Mouse (Mus musculus) CH12.LX (cell line): ENCODE data around the gene Ankrd11. TPM values are rescaled to one million over a fixed set of nuclear protein-coding genes. Genes with fewer than 3 reads are reported as not detected.

ENCODE experiments used
- DNase-seq: peaks from one replicate; pipeline ENCODE4 v3.0.0-alpha.2; 2013; ENCODE audit errors: extremely low read depth
- H3K27ac ChIP-seq: 2 replicates; pipeline ENCODE4 v1.5.1; 2012; ENCODE audit warnings: low read depth, mild to moderate bottlenecking, control low read depth, moderate library complexity; ENCODE audit not compliant: insufficient read depth
- H3K27me3 ChIP-seq: replicated peaks from 2 replicates; pipeline ENCODE3; 2012; ENCODE audit warnings: inconsistent platforms
- H3K36me3 ChIP-seq, 2 experiments: replicated peaks in 1 of 2; 2 replicates each; pipeline versions ENCODE3 to v1.6.1; 2012; ENCODE audit warnings: inconsistent platforms in 1 of 2, low read length in 1 of 2, mild to moderate bottlenecking in 1 of 2, mixed read lengths in 1 of 2, moderate library complexity in 1 of 2; ENCODE audit not compliant: control insufficient read depth in 1 of 2, insufficient read depth in 1 of 2
- H3K4me1 ChIP-seq, 2 experiments: 2 replicates each; pipeline ENCODE4 v1.6.1; 2012; ENCODE audit warnings: inconsistent platforms in 1 of 2, moderate library complexity in 1 of 2; ENCODE audit not compliant: insufficient read depth in 2 of 2, control insufficient read depth in 1 of 2
- H3K4me2 ChIP-seq: 2 replicates; pipeline ENCODE4 v1.6.1; 2012; ENCODE audit warnings: low read depth, mild to moderate bottlenecking, control low read depth; ENCODE audit not compliant: poor library complexity, insufficient read depth, severe bottlenecking
- H3K4me3 ChIP-seq, 3 experiments: fragments of 150-350 bp in 1 of 3; sonication (generic) in 1 of 3; replicated peaks in 1 of 3; 2 replicates each; pipeline versions ENCODE3 to v1.5.1; 2011 to 2012; ENCODE audit warnings: low read depth in 2 of 3, low read length in 2 of 3, mild to moderate bottlenecking in 2 of 3, moderate library complexity in 2 of 3, control low read depth in 1 of 3, improper control_type of control experiment in 1 of 3, inconsistent platforms in 1 of 3, mixed read lengths in 1 of 3; ENCODE audit not compliant: poor library complexity in 1 of 3
- H3K79me2 ChIP-seq: replicated peaks from 2 replicates; pipeline ENCODE4 v1.6.1; 2012; ENCODE audit warnings: mild to moderate bottlenecking, moderate library complexity; ENCODE audit not compliant: control insufficient read depth, poor library complexity, insufficient read depth, severe bottlenecking; ENCODE audit errors: extremely low read depth
- H3K9ac ChIP-seq: 2 replicates; pipeline ENCODE4 v1.6.1; 2012; ENCODE audit warnings: low read depth, mild to moderate bottlenecking, control low read depth, moderate library complexity; ENCODE audit not compliant: insufficient read depth
- H3K9me3 ChIP-seq: replicated peaks from 2 replicates; pipeline ENCODE3; 2012; ENCODE audit warnings: low read length, inconsistent platforms, mixed read lengths
- BHLHE40 ChIP-seq: IDR thresholded peaks from 2 replicates; pipeline ENCODE4 v1.6.1; 2011; ENCODE audit warnings: mild to moderate bottlenecking, low read depth, low read length, improper control_type of control experiment
- CTCF ChIP-seq, 2 experiments: IDR thresholded peaks in 1 of 2; conservative IDR thresholded peaks in 1 of 2; 2 replicates each; pipeline ENCODE4 v1.5.1; 2011 to 2012; ENCODE audit warnings: low read depth in 2 of 2, low read length in 2 of 2, improper control_type of control experiment in 1 of 2, inconsistent platforms in 1 of 2, mild to moderate bottlenecking in 1 of 2, moderate library complexity in 1 of 2
- E2F4 ChIP-seq: IDR thresholded peaks from 2 replicates; pipeline ENCODE4 v1.6.1; 2011; ENCODE audit warnings: low read depth, low read length, improper control_type of control experiment; ENCODE audit not compliant: insufficient replicate concordance
- EP300 ChIP-seq: IDR thresholded peaks from 2 replicates; pipeline ENCODE4 v1.6.1; 2011; ENCODE audit warnings: low read length, improper control_type of control experiment
- HCFC1 ChIP-seq: IDR thresholded peaks from 2 replicates; pipeline ENCODE4 v1.6.1; 2012; ENCODE audit warnings: low read depth, mild to moderate bottlenecking, inconsistent platforms, low read length, improper control_type of control experiment
- IRF4 ChIP-seq: IDR thresholded peaks from 2 replicates; pipeline ENCODE4 v1.6.1; 2014; ENCODE audit warnings: low read depth, mild to moderate bottlenecking, inconsistent platforms, low read length, improper control_type of control experiment
- KAT2A ChIP-seq: IDR thresholded peaks from 2 replicates; pipeline ENCODE4 v1.6.1; 2012; ENCODE audit warnings: low read length, improper control_type of control experiment, inconsistent platforms; ENCODE audit not compliant: insufficient replicate concordance
- MAZ ChIP-seq: IDR thresholded peaks from 2 replicates; pipeline ENCODE4 v1.6.1; 2012; ENCODE audit warnings: low read depth, mild to moderate bottlenecking, inconsistent platforms, low read length, improper control_type of control experiment, moderate library complexity
- RAD21 ChIP-seq: IDR thresholded peaks from 2 replicates; pipeline ENCODE4 v1.6.1; 2011; ENCODE audit warnings: low read depth, mild to moderate bottlenecking, low read length, improper control_type of control experiment, moderate library complexity
- RCOR1 ChIP-seq: conservative IDR thresholded peaks from 2 replicates; pipeline ENCODE4 v1.6.1; 2012; ENCODE audit warnings: low read depth, mild to moderate bottlenecking, inconsistent platforms, low read length, improper control_type of control experiment
- SIN3A ChIP-seq: IDR thresholded peaks from 2 replicates; pipeline ENCODE4 v1.6.1; 2012; ENCODE audit warnings: low read length, improper control_type of control experiment, inconsistent platforms
- SMC3 ChIP-seq: IDR thresholded peaks from 2 replicates; pipeline ENCODE4 v1.6.1; 2011; ENCODE audit warnings: low read depth, low read length, improper control_type of control experiment
- TCF12 ChIP-seq: IDR thresholded peaks from 2 replicates; pipeline ENCODE4 v1.6.1; 2014; ENCODE audit warnings: low read depth, mild to moderate bottlenecking, inconsistent platforms, low read length, improper control_type of control experiment
- USF2 ChIP-seq: conservative IDR thresholded peaks from 2 replicates; pipeline ENCODE4 v1.6.1; 2011; ENCODE audit warnings: low read depth, low read length, improper control_type of control experiment
- ZC3H11A ChIP-seq: IDR thresholded peaks from 2 replicates; pipeline ENCODE4 v1.6.1; 2012; ENCODE audit warnings: low read depth, mild to moderate bottlenecking, inconsistent platforms, low read length, improper control_type of control experiment
- ZNF384 ChIP-seq: IDR thresholded peaks from 2 replicates; pipeline ENCODE4 v1.6.1; 2012; ENCODE audit warnings: low read depth, low read length, improper control_type of control experiment, inconsistent platforms
- dilution Hi-C: fragments of 300-500 bp; cut with MboI; formaldehyde crosslinking; loops from 2 replicates; pipeline ENCODE4 v1.14.3; 2020; ENCODE audit warnings: low sequenced_read_pairs; ENCODE audit not compliant: extremely low pct_unique_long_range_greater_than_20kb, extremely low pct_ligation_motif_present
- in situ Hi-C: fragments of 300-500 bp; cut with MboI; formaldehyde crosslinking; loops from 3 replicates; pipeline ENCODE4 v1.14.3; 2019; ENCODE audit warnings: low sequenced_read_pairs, low pct_ligation_motif_present, low pct_unique_long_range_greater_than_20kb, mixed read lengths
- polyA plus RNA-seq: library from polyadenylated mRNA; unstranded; fragments of >175 nt; gene quantifications from 2 replicates; pipeline ENCODE4 v1.2.1, GENCODE M21; 2012; ENCODE audit warnings: low read depth; ENCODE audit not compliant: insufficient read length
- total RNA-seq, 2 experiments: library from RNA; depleted of rRNA; stranded (reverse); fragments of 300-350 nt in 1 of 2; fragments of >200 nt in 1 of 2; gene quantifications; 2 replicates each; pipeline ENCODE4 v1.2.3; 2012 to 2014

Ankrd11 gene
- total and polyA plus RNA-seq, 3 experiments, result 37.4 to 74.9 (median 60.7) TPM

DNA sequence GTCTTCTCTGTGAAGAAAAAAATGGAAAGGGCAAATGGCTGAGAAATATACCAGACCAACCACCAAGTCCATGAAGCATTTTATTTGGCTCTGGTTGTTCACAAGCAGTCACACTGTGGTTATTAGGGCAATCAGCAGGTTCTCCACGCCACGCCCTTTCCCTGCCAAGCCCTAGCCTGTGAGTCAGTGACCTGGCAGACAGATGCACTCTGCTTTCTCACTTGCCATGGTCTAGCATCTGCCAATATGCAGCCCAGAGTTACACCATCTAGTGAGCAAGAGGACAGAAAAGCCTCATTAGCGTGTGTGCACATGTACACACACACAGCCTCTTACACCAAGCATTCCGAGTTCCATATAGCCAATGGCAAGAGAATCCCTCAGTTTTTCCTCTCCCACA is 136.7 kb downstream of the Ankrd11 start:
- H3K4me1 ChIP-seq, result peaks cover 6 to 42% of the 10 kb centered on the region in 2 experiments
- no peak overlapping the region for H3K9ac ChIP-seq
- H3K4me3 ChIP-seq, result no peak overlapping the region
- DNase-seq, result no peak
- peaks cover 59 to 93% of the 10 kb centered on the region in 2 experiments for H3K36me3 ChIP-seq
- 0 out of 2 replicates have a peak overlapping the region, but pooled peaks have one; percentile 12 for H3K27ac ChIP-seq
- in situ Hi-C loops (loop anchor here (10.0 kb wide), 2 partner anchors 149 to 199 kb away; partner anchors contain the start of gene Rpl13), dilution Hi-C loops (no loop called here)
- peaks cover 43% of the 10 kb centered on the region for H3K79me2 ChIP-seq
- no peaks in the 10 kb centered on the region for H3K9me3 ChIP-seq
- no peak overlapping the region for H3K4me2 ChIP-seq
- TF ChIP-seq RAD21, result no peak
- no peak for TF ChIP-seq USF2
- no peak for TF ChIP-seq KAT2A
- no peak for TF ChIP-seq TCF12
- no peak for TF ChIP-seq IRF4
- no peak for TF ChIP-seq MAZ
- no peak for TF ChIP-seq BHLHE40
- H3K27me3 ChIP-seq, result no peaks in the 10 kb centered on the region

DNA sequence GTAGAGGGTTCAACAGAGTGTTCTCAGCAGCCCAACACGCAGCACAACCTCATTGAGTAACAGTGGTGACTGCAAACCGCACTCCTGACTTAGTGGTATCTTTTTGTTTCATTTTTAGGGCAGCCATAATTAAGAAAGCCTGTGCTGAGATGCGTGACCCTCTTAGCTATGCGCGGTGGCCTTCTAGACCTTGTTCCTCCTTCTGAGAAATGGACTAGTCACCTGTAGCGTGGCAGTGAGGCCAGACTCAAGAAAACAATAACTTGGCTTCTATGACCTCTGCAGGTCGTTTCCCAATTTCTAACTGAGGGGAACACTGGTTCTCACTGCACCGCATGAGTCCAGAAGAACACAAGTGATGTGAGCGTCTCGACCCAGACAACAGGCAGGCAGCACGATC is 137.6 kb downstream of the Ankrd11 start:
- TF ChIP-seq SIN3A, result no peak
- TF ChIP-seq E2F4, result no peak
- TF ChIP-seq ZC3H11A, result no peak
- TF ChIP-seq IRF4, result no peak
- no peak for TF ChIP-seq EP300
- no peak for TF ChIP-seq SMC3
- TF ChIP-seq RCOR1, result no peak
- TF ChIP-seq HCFC1, result no peak
- TF ChIP-seq ZNF384, result no peak
- TF ChIP-seq CTCF (conservative IDR thresholded peaks at IDR 0.05 in 1 of 2, IDR thresholded peaks at IDR 0.05 in 1 of 2; ENCODE audit: low read depth in 2 of 2, low read length in 2 of 2), result no peak
- no peak for TF ChIP-seq BHLHE40
- TF ChIP-seq RAD21, result no peak

More for the DNA sequence above, 137.6 kb downstream of the Ankrd11 start:
- Histone ChIP-seq H3K27me3 (no peaks in the 10 kb centered on the region), H3K79me2 (peaks cover 38% of the 10 kb centered on the region), H3K4me3 (no peak overlapping the region), H3K9me3 (no peaks in the 10 kb centered on the region), H3K4me2 (no peak overlapping the region), H3K36me3 (peaks cover 62 to 93% of the 10 kb centered on the region in 2 experiments), H3K4me1 (peaks cover 6 to 39% of the 10 kb centered on the region in 2 experiments), H3K27ac (no peak overlapping the region), H3K9ac (no peak overlapping the region)
- dilution Hi-C loops, result no loop called here
- in situ Hi-C loops, result loop anchor here (10.0 kb wide), 2 partner anchors 150 to 200 kb away; partner anchors contain the start of gene Rpl13
- peak; percentile 43 for DNase-seq
